Mouse (Mus musculus): ENCODE results near the gene Spon1. TPM values are rescaled to one million over a fixed set of nuclear protein-coding genes. Genes with fewer than 3 reads are reported as not detected.

The Spon1 gene
- polyA plus RNA-seq, 1 experiment from 2014 or later = 35.1 TPM

DNA sequence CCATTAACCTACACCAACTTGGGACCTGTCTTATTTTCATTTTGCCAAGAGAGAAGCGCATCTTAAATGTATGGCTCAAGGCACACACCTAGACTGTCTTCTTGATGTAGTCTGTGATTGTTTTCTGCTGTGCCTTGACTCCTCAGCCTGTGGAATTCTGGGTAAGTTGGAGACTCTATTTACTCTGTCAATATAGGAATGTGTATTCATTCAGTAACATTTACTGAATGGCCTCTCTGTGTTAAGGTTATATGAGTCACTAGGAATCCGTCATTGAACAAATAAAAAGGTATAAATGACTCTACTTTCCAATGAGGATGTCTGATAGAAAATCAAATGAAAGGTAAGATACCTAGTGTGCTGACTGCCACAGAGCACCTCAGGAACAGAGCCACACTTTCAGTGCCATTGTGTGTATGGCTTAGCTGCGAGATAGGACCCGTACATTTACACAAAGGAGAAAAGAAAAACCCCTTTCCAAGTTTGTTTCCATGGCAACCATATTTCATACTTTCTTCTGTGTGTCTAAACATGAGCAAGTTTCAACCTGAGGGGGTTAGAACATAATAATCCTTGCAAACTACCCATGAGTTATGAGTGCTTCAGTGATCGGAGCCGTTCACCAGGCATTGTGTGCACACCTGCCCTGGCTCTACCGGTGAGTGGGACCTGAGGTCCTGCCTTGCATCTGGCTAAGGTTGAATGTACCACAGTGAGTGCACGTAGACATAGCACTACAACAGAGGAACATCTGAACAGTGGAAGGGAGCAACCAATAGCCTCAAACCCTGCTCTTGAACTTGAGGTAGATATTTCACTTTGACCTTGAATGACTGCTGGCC lies 35.2 kb upstream of the Spon1 start:
- Histone ChIP-seq H3K9ac (replicated peaks; ENCODE audit: low read depth) (no peak overlapping the region), H3K9me3 (ENCODE audit: low read length) (no peaks in the 10 kb centered on the region), H3K4me3 (ENCODE audit: low read depth, low read length) (no peak overlapping the region), H3K36me3 (ENCODE audit: insufficient read depth, low read length) (no peaks in the 10 kb centered on the region), H3K27ac (ENCODE audit: low read length) (no peak overlapping the region), H3K4me1 (ENCODE audit: insufficient read depth, low read depth, low read length) (no peaks in the 10 kb centered on the region), H3K27me3 (replicated peaks; ENCODE audit: insufficient read depth, low read length) (no peaks in the 10 kb centered on the region), H3K4me2 (replicated peaks; ENCODE audit: low read depth, low read length) (no peak overlapping the region)
- ATAC-seq (no peak), DNase-seq (ENCODE audit: low spot score) (peak; percentile 17)
- 66% methylated on average over 8 of the region's 8 CpGs for WGBS
- TF ChIP-seq EP300 (IDR thresholded peaks at IDR 0.05) (no peak), CTCF (IDR thresholded peaks at IDR 0.05) (no peak)

DNA sequence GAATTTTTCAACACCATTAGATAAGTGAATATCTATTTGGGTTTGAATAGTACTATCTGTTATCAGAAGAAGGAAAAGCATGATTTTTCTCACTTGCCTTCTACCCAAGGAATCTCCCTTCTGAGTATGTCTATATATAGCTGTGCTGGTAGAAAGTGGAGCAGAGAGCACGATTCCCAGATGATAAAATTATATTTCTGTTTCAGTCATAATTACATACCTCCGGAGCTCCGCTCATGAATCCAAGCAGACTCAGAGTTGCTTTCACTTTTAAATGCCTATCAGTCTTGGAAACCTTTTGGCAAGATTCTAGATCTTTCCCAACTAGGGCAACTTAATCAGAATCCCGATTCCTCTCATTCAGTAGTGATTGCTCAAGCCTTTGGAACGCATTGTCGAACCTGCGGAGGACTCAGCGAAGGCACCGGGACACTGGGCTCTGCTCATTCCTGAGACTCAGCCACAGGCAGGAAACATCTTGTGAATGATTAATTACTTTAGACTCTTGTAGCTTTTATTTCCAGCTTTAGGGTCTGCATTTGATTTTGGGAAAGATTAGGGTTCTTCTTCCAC lies 27.9 kb upstream of the Spon1 start:
- Histone ChIP-seq H3K4me3 (ENCODE audit: low read depth, low read length) (no peak overlapping the region), H3K27me3 (replicated peaks; ENCODE audit: insufficient read depth, low read length) (no peaks in the 10 kb centered on the region), H3K9ac (replicated peaks; ENCODE audit: low read depth) (no peak overlapping the region), H3K27ac (ENCODE audit: low read length) (no peak overlapping the region), H3K36me3 (ENCODE audit: insufficient read depth, low read length) (no peaks in the 10 kb centered on the region), H3K4me2 (replicated peaks; ENCODE audit: low read depth, low read length) (no peak overlapping the region), H3K4me1 (ENCODE audit: insufficient read depth, low read depth, low read length) (no peaks in the 10 kb centered on the region), H3K9me3 (ENCODE audit: low read length) (no peaks in the 10 kb centered on the region)
- TF ChIP-seq CTCF (IDR thresholded peaks at IDR 0.05) = no peak
- no peak for TF ChIP-seq EP300 (IDR thresholded peaks at IDR 0.05)
- DNase-seq (ENCODE audit: low spot score) (peak; percentile 24), ATAC-seq (no peak)
- WGBS = 49% methylated on average over 9 of the region's 9 CpGs

DNA sequence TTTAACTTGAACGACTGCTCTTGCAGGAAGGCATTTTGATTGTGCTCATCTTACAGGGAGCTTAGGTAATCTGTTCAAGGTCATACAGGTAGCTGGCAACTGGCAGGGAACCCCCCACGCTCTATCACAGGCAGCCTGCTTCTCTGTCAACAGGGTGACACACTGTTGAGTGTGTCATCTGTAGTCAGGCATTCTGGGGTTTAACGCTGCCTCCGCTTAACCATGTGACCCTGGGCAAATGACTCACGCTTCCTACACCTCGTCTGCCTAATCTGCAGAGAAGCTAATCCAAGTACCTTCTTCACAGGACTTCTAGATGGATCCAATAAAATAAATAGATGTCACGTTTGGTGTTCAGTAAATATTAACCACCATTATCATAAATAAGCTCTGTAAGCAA lies 26.6 kb upstream of the Spon1 start:
- DNase-seq (ENCODE audit: low spot score) (no peak), ATAC-seq (no peak)
- 55% methylated on average over 7 of the region's 7 CpGs for WGBS
- Histone ChIP-seq H3K4me1 (ENCODE audit: insufficient read depth, low read depth, low read length) (no peaks in the 10 kb centered on the region), H3K9ac (replicated peaks; ENCODE audit: low read depth) (no peak overlapping the region), H3K9me3 (ENCODE audit: low read length) (no peaks in the 10 kb centered on the region), H3K36me3 (ENCODE audit: insufficient read depth, low read length) (no peaks in the 10 kb centered on the region), H3K27me3 (replicated peaks; ENCODE audit: insufficient read depth, low read length) (no peaks in the 10 kb centered on the region), H3K27ac (ENCODE audit: low read length) (no peak overlapping the region), H3K4me3 (ENCODE audit: low read depth, low read length) (no peak overlapping the region), H3K4me2 (replicated peaks; ENCODE audit: low read depth, low read length) (no peak overlapping the region)
- no peak for TF ChIP-seq CTCF (IDR thresholded peaks at IDR 0.05)

DNA sequence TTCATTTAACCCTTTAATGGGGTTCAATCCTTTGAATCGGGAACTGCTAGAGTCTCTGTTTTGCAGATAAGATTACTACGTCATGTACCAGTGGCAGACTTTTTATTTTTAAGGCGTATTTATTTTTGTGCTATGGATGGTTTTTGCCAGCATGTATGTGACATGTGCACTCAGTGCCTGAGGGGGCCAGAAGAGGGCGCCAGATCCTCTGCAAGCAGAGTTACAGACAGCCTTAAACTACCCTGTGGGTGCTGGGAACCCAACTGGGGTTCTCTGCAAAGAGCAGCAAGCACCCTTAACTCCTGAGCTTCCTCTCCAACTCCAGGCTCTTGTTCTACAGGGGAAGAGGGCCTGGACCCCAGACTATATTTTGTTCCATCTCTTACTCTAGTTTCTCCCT lies 23.2 kb upstream of the Spon1 start:
- H3K4me2 ChIP-seq (replicated peaks; ENCODE audit: low read depth, low read length) = no peak overlapping the region
- TF ChIP-seq EP300 (IDR thresholded peaks at IDR 0.05) (no peak), CTCF (IDR thresholded peaks at IDR 0.05) (no peak)
- no peak overlapping the region for H3K27ac ChIP-seq (ENCODE audit: low read length)
- no peaks in the 10 kb centered on the region for H3K27me3 ChIP-seq (replicated peaks; ENCODE audit: insufficient read depth, low read length)
- no peak for ATAC-seq
- no peaks in the 10 kb centered on the region for H3K4me1 ChIP-seq (ENCODE audit: insufficient read depth, low read depth, low read length)
- no peak overlapping the region for H3K4me3 ChIP-seq (ENCODE audit: low read depth, low read length)
- no peaks in the 10 kb centered on the region for H3K36me3 ChIP-seq (ENCODE audit: insufficient read depth, low read length)
- H3K9ac ChIP-seq (replicated peaks; ENCODE audit: low read depth) = no peak overlapping the region
- WGBS = 82% methylated on average over 4 of the region's 4 CpGs
- H3K9me3 ChIP-seq (ENCODE audit: low read length) = no peaks in the 10 kb centered on the region
- no peak for DNase-seq (ENCODE audit: low spot score)

GRCm38 (mm10) chr7:113743982-113744381 lies 21.8 kb upstream of the Spon1 start:
- H3K9ac ChIP-seq (replicated peaks; ENCODE audit: low read depth) = no peak overlapping the region
- ATAC-seq = no peak

GRCm38 (mm10) chr7:113756616-113757015 lies 9.2 kb upstream of the Spon1 start:
- DNase-seq (ENCODE audit: low spot score) (no peak), ATAC-seq (no peak)
- Histone ChIP-seq H3K4me2 (replicated peaks; ENCODE audit: low read depth, low read length) (no peak overlapping the region), H3K4me3 (ENCODE audit: low read depth, low read length) (no peak overlapping the region), H3K4me1 (ENCODE audit: insufficient read depth, low read depth, low read length) (no peaks in the 10 kb centered on the region), H3K9me3 (ENCODE audit: low read length) (no peaks in the 10 kb centered on the region), H3K36me3 (ENCODE audit: insufficient read depth, low read length) (no peaks in the 10 kb centered on the region), H3K9ac (replicated peaks; ENCODE audit: low read depth) (no peak overlapping the region), H3K27ac (ENCODE audit: low read length) (no peak overlapping the region), H3K27me3 (replicated peaks; ENCODE audit: insufficient read depth, low read length) (no peaks in the 10 kb centered on the region)
- 79% methylated on average over 2 of the region's 2 CpGs for WGBS
- no peak for TF ChIP-seq CTCF (IDR thresholded peaks at IDR 0.05)
- TF ChIP-seq EP300 (IDR thresholded peaks at IDR 0.05) = no peak

More at GRCm38 (mm10) chr7:113743982-113744381, 21.8 kb upstream of the Spon1 start:
- H3K4me1 ChIP-seq (ENCODE audit: insufficient read depth, low read depth, low read length) = no peaks in the 10 kb centered on the region
- no peak for DNase-seq (ENCODE audit: low spot score)
- no peaks in the 10 kb centered on the region for H3K27me3 ChIP-seq (replicated peaks; ENCODE audit: insufficient read depth, low read length)
- no peaks in the 10 kb centered on the region for H3K36me3 ChIP-seq (ENCODE audit: insufficient read depth, low read length)
- H3K9me3 ChIP-seq (ENCODE audit: low read length) = no peaks in the 10 kb centered on the region
- no peak overlapping the region for H3K27ac ChIP-seq (ENCODE audit: low read length)
- no peak overlapping the region for H3K4me3 ChIP-seq (ENCODE audit: low read depth, low read length)
- no peak overlapping the region for H3K4me2 ChIP-seq (replicated peaks; ENCODE audit: low read depth, low read length)
- TF ChIP-seq CTCF (IDR thresholded peaks at IDR 0.05) = no peak
- TF ChIP-seq EP300 (IDR thresholded peaks at IDR 0.05) = no peak
- WGBS = 39% methylated on average over 5 of the region's 5 CpGs
